Mouse (Mus musculus) cerebellum, adult (tissue): ENCODE measurements at regions not wholly inside any gene's neighbourhood (a gene's known extent, or its start where the extent isn't known, plus 50 kb on each side); places are given as distances from the start of the nearest gene placed in this dataset.
"Not testable (repeated sequence)": the region's sequence is repeated elsewhere in the genome, so short reads cannot be mapped to it uniquely, and the experiment has no call there.

ENCODE experiments used
- ATAC-seq: cut with Nextera tagmentation; 2 replicates; pipeline ENCODE4 v1.9.2; 2017; ENCODE audit warnings: mild to moderate bottlenecking, moderate library complexity, mixed read lengths; ENCODE audit not compliant: insufficient number of reproducible peaks, low FRiP score, low TSS enrichment

DNA sequence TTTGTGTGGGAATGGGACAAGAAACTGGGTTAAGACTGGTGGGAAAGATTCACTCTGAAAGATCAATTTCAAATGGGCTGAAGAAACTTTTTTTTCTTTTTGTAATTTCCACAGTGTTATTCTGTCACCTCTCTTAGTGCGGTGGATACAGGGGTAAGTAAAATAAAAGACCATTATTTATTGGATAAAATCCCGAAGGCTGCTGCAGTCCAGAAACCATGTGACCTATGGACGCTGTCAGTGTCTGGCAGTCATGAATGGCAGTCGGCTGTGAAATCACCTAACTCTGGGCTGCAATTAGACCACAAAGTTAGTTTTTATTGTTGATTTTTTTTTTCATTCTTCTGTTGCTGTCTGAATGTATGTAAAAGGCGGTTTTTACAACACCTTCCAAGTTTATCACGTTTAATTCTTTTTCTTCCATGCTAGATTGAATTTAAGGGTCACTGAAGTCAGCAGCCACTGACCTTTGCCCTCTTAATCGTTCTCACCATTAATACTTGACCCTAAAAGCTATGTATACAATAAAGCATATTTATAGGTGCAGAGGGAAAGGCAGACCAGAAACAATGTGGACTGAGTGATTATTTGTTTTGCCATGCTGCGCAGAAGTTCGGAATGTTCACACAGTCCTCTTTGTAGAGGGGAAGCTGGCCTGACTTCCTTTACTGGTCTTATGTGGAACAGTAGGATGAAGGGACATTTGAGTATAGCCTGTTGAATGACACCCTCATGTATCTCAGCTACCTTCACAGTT, 182.7 kb downstream of the Bmp2 start:
- no peak for ATAC-seq

DNA sequence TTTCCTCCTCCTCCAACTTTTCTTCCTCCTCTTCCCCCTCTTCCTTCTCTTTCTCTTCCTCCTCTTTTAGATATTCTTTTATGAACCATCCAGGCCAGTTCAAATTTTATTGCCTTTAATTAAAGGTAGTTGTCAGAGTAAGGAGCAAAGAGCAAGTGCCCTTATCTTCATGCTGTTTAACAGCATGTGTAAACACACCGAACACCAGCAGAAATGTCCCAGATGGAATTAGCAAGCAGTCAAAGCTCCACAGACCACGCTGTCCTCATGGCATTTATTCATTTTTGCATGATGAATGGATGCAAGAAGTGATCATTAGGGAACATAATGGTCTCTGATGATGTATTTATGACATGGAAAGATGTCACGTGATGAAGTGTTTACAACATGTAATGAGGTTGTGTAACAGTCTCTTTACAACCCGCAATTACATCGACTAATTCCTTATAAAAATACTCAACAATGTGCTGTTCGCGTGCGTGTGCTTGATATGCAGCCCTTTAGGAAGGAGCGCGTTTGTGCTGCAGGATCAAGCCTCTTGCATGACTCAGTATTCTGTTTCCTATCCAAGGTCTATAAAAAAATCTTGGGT, 187.0 kb downstream of the Bmp2 start:
- no peak for ATAC-seq

DNA sequence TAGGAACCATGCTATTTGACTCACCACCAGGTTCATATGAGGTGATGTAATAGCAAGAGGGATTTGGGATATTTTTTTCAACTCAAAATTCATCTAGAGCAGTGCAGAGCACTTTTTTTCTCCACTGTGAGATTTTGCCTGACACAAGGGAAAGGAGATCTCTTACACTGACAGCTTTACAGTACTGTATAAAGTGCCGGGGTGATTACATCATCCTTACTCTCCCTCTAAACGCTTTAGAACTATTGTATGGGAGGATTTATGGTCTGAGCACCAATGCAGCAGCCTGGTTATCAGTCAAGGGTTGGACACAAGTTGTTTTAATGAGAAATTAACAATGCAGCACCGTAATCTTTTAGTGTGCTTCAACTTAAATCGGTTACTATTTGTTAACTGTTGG, 196.5 kb downstream of the Bmp2 start:
- ATAC-seq, result no peak

DNA sequence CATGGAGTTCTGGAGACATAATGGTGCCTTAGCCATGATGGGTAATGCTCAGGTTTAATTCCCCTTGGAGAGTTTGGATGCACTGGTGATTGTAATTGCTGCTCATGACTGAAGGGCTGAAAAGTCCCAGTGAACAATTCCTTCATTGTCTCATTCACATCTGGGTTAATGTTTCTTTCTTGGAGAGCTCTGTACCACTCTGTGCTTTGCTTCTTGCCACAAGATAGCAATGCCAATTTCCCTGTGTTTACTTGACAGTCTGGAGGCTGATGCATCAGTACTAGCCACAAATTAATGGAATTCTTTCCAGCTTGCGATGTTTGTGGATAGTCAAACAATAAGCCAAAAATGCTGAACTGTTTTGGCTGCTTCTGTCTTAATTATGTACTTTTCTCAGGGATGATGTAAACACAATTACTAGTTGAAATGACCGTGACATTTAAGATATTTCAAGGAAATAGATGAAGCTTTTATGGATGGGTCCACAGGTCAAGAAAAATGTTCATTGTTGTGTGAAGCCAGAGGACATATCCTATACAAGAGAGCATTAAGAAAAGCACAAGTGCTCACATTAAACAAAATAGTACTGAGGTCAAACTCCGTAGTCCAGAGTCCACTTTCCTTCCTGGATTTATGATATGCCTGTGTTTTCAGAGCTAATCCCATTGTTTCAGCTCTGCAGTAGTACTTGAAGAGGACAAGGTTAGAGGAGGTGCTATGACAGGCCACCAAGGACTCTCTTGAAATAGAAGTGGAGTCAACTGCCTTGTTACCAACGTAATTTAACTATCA, 198.1 kb downstream of the Bmp2 start:
- ATAC-seq, result no peak

DNA sequence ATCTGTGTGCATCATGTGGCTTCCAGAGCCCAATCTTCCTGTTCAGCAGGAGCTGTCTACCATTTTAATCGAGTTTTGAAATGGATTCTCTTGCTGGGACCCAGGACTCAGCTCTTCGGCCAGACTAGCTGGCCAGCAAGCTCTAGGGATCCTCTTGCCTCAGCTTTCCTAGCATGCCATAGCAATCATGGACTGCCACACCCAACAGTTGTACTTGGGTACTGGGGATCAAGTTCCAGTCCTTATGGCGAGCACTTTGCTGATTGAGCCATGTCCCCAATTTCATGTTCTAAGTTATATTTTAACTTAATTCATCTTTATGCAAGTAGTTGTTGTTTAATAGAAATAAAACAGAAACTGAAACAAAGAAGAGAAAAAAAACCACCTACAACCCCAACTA, 202.1 kb downstream of the Bmp2 start:
- ATAC-seq, result no peak

DNA sequence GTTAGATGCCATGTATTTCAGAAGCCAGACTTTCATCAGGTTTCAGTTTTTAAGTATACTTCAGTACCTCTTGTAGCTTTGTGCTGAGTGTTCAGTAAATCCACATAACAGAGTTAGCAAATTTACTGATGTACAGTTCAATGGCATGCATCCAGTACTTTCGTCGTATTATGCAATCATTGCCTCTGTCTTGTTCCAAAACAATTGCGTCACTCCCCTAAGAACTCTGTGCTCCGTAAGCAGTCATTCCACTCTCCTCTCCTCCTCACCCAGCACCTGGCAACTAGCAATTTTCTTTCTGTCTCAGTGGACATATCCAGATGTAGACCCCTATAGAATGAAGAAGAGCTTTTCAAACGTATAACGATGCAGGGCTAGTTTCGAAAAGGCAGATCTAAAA, 209.5 kb downstream of the Bmp2 start:
- ATAC-seq, result no peak

DNA sequence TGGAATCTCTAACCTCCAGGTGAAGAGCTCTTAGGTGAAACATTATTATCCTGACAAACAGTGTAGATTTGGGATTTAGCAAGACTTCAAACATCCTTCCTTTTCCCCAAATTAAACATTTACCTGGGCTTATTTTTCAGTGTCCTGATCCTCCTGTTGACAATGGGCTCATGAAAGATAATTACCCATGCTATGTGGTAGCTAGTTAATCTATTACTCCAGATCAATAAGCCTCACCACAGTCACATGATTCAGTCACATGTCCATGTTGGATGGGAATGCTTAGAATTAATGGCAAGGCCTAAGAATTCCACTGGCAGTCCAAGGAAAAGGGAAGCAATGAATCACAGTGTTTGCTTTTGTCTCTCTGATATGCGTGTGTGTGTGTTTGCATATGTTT, 216.6 kb downstream of the Bmp2 start:
- no peak for ATAC-seq

DNA sequence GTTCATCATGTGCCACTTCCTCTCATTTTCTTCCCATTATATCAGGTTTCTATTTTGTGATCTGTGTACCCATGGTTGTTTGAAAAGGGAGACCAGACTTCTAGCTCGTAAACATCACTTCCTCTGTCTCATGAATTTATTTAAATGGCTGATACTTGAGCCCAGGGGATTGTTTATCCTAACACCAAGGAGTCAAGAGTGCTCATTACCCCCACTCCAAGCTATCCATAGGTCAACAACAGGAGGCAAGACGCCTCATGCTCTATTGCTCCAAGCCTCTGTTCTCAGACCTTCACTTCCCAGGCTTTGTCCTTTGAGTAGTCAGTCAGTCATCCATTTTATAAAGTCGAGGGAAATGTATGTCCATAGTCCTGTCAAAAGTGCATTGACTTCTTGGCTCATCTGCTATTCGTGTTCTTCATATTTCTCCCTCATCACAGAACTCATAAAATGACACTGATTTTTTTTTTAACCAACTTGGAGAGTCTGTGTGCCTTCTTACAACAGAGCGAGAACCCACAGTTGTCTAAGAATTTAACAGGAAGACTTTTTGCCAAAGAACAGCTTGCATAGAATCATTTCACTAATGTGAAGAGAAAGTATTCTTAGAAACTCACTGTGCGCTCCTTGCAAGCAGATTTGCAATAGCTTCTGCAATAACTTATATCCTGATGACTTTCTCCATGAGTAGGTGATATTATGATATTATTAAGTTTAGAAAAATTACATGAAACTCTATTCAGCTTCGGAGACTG, 231.8 kb downstream of the Bmp2 start:
- no peak for ATAC-seq

DNA sequence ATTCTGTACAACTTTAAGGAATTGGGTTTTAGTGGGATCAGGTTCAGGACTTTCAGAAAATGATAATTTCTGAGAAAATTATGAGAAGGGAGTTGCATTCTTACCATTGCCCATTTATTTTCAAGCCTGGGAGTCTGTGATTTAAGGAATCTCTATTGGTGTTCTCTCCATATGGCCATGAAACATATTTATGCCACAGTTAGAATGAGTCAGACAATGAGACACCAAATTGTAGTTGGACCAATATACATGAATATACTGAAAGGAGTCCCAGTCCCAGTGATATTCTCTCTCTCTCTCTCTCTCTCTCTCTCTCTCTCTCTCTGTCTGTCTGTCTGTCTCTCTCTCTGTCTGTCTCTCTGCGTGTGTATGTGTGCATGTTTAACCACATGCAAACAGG, 239.1 kb downstream of the Bmp2 start:
- ATAC-seq, result no peak

DNA sequence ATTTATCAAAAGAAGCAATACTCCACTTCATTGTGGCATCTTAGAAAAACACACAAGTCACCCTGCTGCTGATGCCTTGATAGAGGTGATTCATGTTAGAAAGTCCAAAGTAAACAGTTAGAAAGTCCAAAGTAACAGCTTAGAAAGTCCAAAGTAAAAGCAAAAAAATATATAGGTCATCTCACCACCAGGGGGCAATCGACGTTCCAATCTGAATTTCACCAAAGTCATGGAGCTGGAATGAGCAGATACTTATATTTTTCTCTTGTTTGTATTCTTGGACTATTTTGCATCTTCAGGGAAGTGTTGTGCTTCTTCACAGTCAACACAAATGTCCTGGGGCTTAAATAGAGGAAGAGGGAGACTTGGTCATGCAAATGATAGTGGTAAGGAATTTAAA, 241.3 kb downstream of the Bmp2 start:
- no peak for ATAC-seq

DNA sequence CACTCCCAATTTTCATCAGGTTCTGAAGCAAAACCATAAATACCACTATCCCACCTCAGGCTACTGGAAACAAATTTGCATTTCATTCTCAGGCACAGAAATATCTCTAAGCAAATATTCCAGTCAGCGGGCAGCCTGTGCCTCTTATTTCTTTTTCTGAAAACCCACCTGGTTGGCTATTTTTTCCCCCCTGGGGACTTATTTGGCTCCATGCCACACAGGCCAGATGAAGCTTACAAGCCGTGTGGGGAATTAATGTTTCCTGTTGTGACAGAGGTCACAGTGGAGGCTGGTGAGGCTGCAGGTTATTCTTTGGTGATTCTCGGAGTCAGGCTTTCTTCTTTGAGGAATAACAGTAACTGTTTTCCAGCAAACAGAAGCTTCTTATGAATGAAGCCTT, 250.7 kb downstream of the Bmp2 start:
- no peak for ATAC-seq

DNA sequence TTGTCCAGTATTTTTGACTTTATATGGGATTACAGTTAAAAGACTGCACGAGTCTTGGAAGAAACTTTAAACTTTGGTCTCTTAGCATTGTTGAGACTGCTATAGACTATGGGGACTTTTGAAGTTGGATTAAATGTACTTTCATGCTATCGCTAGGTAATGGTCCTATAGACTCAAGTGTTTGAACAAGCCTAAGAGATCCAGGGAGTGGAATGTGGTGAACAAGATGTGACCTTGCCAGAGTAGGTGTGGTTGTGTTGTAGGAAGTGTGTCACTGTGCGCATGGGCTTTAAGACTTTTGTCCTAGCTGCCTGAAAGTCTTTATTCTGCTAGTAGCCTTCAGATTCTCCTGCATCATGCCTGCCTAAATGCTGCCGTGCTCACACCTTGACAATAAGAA, 269.5 kb downstream of the Bmp2 start:
- no peak for ATAC-seq

DNA sequence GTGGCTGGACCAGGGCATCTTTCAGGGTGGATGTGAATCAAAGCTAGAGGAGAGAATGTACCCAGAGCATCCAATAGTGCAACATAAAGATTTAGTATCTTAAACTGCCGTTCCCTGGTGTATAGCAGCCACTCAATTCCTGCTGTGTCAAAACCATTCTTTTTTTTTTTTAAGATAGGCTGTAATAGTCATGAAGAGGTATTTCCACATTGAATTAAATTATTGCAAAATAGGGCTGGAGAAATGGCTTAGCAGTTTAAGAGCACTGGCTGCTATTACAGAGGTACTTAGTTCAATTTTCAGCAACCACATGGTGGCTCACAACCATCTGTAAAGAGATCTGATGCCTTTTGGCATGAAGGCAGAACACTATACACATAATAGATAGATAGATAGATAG, 277.4 kb downstream of the Bmp2 start:
- no peak for ATAC-seq

DNA sequence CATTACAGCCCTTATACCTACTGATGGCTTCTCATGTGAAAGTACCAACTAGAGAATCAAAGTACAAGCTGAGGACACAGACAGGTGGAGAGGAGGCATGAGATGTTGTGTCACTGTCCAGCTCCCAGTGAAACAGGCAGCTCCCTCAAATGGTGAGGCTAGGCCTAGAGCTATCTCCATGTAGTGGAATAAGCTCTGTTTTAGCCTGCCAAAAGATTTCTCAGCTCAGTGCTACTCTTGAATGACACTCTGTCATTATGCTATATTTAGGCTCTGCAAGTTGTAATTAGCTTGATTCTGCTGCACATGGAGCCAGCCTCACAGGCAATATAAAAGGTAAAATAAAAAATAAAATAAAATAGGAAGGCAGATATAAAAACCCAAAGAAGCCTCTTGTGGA, 298.5 kb downstream of the Bmp2 start:
- ATAC-seq, result no peak

DNA sequence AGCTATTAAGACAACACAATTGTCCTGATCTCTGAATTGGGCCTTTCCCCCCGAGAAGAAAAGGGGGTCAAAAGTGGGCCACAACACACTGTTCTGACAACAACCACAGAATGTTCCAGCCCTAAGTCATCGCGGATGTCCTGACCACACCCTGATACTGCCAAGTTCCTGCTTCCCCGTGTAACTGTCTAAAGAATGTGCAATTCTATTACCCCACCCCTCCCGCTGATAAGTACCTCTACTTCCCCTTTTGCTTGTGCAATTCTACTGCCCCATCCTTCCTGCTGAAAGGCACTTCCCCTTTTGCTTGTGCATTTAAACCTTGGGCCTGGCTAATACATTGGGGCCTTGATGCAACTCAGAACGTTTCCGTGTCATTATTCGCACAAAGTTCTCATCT, 323.0 kb downstream of the Bmp2 start:
- ATAC-seq, result not testable (repeated sequence)

DNA sequence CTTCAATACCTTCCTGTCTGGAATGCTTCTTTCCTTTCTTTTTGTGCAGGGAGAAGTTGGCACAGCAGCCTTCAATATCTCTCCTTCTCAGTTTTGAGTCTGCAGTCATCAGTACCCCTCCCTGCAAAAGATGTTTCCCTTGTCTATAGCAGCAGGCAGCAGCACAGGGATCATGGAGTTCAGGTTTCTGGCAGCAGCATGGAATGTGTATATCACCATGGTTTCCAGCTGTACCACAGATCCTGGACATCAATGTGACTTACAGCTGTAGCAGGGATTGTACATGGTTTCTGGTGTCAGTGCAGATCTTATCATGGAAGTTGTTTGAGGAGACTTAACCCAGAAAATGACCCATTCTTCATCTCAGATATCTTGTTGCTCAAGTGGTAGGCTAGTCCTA, 331.7 kb downstream of the Bmp2 start:
- ATAC-seq, result no peak

DNA sequence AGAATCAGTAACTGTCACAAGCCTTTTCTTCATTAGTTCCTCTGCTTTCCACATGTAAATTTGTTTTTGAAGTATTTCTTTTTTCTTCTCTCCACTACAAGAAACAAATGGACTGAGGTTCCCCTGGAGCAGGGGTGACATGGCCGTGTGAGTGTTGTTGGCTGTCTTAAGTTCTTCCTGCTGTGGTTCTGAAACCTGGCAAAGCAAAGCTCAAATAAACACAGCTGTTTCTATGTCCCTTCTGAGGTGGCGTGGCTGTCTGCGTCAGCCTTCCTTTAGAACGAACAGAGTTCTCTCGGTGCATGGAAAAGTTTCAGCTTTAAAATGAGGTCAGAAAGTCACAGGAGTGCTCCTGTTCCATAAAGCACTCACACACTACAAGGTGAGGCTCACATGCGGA, 354.3 kb downstream of the Bmp2 start:
- no peak for ATAC-seq
